Mouse (Mus musculus): ENCODE measurements around the gene Bub1b.
A peak's percentile ranks its signal among the peaks of the same experiment; 100 is the strongest.

Gene Bub1b

DNA sequence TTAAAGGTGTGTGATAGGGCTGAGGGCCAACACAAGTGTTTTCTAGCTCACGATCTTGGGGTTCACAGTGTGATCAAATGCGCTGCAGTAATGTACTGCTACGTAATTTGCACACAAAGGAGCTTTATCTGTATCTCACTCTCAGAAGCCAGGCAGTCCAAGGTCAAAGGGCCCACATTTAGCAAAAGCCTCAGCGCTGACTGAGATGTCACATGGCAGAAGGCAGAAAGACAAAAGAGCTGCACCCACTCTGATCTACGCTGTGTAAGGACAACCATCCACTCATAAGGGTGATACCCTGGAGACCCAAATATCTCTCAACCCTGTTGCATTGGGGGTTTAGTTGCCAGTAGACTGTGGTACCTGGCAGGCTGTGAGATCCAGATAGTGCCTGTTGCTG lies 69.2 kb downstream of the Bub1b start:
- DNase-seq = no peak

DNA sequence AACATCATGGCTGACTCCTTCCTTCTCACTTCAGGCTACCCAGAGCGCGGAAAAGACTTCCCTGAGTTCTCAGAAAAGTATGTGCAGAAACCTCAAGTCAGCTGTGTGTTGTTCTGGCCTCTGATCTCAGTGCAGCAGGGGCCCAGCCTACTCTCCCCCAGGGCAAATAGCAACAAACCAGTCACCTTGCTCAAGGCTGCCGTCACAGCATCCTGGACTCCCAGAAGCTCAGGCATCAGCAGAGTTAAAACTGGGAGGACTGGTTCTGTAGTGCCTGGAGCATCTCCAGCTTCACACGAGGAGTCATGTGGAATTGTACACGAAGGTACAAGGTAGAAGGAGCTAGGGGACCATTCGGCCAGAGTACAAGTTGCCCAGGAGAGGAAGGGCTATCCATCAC lies 71.2 kb downstream of the Bub1b start:
- DNase-seq = no peak

DNA sequence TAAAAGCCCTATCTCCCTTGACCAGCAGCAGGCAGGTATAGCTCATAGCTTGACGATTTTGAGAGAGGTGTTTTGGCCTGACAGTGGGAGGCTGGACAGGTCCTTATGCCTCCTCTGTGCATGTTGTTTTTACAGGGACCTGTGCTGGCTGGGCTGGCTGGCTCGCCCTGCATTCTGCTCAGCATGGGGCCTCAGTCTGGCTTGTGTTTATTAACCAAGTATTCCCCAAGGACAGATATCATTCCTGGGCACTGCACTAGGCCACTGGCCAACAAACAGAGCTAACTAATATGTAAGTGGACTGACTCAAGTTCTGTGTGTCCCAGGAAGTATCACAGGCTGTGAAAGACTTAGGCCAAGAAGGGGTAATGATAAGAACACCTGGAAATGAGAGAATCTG lies 71.8 kb downstream of the Bub1b start:
- no peak for DNase-seq

DNA sequence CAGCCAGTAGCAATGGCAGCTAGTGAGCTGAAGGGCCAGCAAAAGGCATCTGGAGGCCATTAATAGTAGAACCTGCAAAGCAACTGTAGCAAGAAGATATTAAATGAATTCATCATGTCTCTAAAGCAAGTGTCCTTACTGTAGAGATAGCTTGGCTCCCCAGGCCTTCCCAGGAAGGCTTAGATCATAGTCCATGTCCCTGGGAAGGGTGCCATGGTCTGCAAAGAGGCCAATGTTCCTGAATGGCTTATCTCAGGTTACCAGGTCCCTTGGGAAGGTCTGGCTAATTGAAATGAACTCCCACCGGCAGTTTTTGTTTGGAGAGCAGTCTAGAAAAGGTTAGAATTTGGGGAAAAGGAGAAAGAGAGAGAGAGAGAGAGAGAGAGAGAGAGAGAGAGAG lies 73.7 kb downstream of the Bub1b start:
- no peak for DNase-seq

DNA sequence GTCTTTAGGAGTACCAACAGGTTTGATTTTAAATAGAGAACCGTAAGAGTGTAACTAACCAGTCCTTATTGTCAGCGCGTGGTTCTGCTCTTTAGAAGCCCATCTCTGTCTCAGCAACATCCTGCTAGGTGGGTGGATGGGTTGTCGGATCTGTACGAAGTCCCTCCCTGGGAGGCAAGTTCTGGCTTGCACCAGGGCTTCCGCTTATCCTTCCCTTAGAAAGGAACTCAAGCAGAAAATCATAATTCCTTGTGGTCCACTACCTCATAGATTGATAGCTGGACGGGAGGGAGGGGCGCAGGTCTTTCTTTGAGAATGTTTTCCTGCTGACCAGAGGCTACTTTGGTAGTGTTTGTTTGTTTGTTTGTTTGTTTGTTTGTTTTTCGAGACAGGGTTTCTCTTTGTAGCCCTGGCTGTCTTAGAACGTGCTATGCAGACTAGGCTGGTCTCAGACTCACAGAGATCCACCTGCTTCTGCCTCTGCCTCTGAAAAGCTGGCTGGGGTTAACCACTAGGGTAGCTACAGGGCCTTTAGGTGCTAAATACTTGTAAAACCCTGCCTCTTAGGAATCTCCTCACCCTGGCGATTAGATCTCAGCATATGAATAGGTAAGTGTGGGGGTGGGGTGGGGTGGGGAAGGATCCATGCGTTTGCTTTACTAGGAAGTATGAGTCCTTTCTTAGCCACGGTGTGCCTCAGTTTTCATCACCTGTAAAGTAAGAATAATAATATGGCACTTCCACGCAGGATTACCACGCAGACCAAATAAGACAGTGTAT lies 75.9 kb downstream of the Bub1b start:
- DNase-seq = no peak

DNA sequence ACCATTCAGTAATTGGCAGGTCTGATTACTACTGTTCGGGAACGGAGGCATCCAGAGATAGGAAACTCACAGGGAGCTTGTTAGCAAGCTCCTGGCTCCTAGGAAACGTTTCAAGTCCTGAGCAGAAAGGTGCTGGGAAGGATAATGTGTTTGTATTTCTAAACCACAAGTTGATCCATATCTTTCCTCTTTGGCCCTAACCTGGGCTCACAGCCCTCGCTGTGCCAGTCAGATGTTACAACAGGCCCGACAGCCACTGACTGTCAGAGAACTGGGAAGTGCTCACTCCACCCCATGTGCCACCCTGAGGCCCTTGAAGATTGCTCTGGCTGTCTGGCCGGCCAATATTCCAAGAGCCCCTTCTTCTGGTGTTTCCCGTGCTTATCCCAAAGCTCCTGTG lies 76.5 kb downstream of the Bub1b start:
- DNase-seq = no peak

DNA sequence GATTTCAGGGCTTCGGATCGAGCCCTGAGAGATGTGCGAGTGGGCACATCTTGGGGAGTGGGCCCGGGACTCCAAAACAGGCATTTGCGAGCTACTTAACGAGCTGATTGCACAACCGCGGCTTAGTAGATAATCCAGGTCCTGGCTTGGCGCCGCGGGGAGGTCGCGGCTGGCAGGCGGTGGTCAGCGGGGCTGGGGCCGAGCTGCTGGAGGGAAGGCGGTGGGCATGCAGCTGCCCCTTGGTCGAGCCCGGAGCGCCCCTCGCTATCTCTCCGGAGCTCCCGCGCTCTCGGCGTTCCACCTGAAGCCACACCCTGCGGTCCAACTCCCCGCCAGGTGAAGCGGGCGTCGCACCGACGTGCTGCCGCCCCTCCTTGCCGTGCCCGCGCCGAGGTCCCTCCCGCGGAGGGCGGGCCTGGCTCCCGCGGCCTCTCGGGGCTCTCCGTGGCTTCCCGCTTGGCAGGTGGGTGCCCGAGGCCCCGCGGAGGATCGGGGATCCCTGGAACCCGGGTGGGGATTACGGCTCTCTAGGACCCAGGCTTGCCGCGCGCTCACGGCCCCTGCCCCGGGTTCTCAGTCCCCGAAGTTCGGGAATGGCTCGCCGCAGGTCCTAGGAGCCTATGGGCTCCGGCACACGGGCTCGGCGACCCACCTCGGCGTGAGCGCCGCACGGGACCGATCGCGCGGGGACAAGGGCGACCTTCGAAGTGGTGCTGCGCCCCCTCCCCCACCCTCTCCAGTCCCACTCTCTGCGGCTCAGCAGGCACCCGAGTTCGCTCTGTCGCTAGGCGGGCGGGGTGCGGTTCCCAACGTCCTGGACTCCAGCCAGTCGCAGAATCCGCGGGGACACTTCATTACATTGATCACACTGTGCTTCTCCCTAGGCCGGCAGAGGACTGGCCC lies 79.1 kb downstream of the Bub1b start:
- DNase-seq = peak; percentile 54

DNA sequence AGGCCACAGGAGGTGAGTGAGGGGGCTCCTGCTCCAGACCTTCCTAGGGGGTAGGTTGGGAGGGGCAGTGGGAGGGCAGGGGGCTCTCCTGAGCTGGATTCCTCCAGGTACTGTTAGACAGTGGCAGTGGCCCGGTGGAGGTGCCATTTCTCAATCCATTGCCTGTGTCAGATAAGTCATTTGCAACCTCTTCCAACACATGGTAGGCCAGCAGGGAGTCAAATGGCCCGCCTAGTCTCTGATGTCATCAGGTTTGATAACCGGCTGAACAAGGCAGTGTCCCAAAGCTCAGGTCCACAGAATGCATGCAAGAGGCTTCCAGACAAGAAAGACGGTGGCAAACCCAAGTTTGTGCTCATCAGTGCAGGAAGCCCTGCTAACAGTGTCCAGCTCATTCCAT lies 79.8 kb downstream of the Bub1b start:
- DNase-seq = no peak

DNA sequence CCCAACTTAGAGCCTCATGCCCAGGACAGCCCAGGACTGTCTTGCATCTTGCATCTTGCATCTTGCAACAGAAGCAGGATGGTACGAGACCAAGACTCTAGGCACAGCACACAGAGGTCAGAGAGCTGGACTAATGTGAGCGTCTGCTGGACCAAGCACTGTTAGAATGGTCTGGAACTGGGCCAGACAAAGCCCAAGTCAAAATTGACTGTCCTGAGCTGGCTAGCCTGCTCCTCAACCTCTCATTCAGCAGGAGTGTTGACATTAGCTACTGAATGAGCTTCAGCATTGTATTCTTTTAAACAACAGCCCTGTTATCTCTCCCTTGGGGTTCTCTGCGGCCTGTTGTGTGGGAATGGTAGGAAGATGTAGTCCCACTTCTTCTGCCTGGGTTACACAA lies 81.6 kb downstream of the Bub1b start:
- DNase-seq = no peak

DNA sequence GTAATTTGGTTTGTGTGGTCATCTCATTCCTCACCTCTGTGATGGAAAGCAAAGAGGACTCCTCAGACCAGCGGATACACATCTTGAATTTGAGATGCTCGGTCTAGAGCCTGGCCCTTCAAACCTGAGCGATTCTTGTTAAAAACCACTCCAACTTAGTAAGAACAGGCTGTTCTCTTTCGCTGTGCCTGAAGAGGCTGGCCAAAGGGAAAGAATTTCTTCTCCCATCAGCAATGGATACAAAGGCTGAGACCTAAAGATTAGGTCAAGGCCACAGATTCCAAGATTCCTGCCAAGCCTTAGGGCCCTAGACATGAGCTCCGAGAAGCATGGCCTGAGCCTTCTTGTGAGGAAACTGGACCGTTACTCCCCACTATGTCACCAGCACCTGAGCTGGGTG lies 82.9 kb downstream of the Bub1b start:
- DNase-seq = no peak

DNA sequence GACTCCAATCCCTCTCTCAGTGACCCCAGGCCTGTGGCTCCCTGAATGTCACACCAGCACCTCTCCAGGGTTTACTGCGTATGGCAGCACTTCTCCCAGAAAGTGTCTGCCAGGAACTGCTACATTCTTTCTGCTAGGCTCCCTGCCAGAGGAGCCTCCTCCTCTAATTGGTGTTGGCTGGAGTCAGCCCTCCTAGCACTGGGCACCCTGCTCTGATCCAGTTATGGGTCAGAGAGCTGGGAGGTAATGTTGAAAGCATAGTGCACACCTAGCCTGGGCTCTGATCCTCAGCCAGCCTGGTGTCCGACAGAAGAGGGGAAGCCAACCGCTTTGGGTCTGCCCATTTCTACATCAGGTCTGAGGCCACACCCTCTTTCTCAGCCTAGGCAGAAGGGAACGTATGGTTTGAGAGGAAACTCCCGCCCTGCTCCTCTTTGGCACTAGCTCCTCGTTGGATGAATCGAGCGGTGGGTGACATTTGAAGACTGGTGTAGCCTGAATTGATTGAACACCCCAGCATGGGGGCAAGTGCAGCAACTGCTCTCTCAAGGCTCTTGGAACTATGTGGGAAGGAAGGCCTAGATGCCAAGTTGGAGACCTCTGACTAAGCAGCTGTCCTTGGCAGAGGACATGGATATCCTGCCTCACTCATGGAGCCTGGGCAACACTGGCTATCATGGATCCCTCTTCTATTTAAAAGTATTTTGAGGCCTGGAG lies 84.7 kb downstream of the Bub1b start:
- no peak for DNase-seq

DNA sequence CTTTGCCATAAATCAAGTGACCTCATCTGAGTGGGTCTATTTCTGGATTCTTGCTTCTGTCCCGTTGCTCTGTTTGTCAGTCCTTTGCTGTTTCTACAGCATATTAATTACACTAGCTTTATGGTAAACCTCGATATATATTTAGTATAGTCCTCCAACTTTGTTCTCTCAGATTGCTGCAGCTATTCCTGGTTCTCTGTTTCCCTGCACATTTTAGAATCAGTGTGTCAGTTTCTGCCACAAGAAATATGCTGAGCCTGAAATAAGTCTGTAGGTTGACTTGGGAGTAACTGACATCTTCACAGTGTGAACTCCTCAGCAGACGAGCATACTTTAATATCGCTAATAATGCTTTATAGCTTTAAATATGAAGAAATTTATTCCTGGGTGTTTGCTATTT lies 87.1 kb downstream of the Bub1b start:
- no peak for DNase-seq

DNA sequence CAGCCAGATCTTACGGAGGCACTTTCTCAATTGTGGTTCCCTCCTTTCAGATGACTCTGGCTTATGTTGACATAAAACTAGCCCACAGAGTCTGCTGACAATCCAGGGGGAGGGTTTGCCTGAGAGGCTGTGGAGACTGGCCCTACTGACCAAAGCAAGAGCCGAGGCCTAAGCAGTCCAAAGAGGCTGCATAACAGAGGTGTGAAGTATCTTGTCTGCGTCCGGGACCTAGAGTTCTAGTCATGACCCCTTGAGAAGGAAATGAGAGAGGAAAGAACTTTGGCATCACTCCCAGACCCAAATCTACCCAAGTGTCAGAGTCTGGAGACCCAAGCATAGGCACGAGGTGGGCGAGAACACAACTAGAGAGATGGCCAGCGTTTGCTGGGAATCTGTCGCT lies 88.7 kb downstream of the Bub1b start:
- no peak for DNase-seq

DNA sequence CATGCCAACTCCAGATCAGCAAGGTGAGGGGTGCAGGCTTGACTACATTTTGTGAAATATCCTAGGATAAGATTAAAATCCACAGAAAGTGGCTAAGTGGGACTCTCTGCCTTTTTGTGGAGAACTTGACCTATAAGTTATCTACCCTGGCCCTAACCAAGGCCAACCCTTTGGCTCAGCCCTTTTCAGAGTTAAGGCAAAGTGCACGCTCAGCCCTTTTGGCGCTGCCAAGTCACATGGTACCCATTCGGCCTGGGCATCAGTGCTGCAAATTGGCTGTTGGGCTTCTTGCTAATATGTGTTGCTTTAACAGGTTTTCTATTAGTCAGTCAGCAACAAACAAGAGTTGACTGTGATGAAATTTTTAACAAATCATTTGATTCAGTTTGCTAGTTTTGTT lies 89.8 kb downstream of the Bub1b start:
- no peak for DNase-seq

DNA sequence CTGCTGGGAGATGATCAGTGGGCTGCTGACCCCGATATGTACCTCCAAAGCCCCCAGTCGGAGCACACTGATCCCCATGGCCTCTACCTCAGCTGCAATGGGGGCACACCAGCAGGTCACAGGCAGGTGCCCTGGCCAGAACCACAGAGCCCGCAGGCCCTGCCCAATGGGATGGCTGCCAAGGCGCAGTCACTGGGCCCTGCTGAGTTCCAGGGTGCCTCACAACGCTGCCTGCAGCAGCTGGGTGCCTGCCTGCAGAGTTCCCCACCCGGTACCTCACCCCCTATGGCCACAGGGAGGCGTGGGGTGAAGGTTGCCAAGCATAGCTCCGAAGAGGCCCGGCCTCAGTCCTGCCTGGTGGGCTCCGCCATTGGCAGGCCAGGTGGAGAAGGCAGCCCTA lies 91.9 kb downstream of the Bub1b start:
- DNase-seq = no peak
